Mouse (Mus musculus) NIH3T3 (cell line): ENCODE results near the gene Adgrg7.

Experiments used
- DNase-seq: peaks from one replicate; pipeline ENCODE4 v3.0.0-alpha.2; 2012; ENCODE audit warnings: low read depth

Gene Adgrg7

DNA sequence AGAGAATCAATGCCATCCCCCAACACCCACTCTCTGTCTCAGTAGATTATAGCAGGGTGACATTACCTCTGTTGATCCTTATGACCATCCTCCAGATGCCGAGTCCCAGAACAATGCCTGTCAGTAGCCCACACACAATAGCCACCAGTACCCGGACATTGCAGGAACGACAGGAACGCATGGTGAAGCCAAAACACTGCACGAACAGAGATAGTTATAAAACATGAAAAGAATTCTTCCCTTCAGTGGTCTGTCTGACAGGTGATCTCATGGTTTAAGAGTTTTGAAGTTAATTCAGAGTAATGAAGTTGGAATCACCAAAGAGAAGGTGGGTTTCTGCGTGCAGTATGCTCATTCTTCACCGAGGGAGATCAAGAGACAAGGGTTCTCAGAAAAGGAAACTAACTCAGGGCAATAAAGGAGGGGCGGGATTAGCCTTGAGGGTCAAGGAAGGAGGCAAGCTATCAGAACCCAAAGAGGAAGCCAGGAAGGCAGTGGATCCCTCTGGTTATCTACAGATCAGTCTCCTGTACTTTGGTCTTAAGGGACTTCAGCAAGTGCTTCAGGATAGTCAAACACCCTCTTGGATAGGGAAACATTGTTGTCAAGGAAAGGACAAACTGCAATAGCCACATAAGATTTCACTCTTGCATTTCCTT, at the start of gene Adgrg7:
TSS of gene Adgrg7 (minus strand) at position 375 of the 659 bp plus-strand sequence.
- no peak for DNase-seq

DNA sequence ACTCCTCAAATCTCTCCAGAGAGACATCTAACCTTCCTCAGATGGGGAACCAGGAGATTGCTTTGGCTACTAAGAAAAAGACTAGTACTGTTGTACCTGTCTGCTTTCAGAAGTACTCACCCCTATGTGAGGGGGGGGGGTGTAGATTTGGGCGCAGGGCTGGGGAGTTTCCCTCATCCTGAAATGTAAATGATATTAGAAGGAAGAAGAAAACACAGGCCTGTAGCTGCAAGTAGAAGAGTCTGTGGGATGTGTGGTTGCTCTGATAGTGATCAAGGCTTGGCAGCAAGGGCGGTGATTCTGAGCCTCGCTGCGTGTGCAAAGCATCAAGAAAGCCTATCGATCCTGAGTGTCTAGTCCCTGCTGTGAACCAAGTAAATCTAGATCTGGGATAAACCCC, 47.3 kb upstream of the Adgrg7 start:
- DNase-seq = no peak

DNA sequence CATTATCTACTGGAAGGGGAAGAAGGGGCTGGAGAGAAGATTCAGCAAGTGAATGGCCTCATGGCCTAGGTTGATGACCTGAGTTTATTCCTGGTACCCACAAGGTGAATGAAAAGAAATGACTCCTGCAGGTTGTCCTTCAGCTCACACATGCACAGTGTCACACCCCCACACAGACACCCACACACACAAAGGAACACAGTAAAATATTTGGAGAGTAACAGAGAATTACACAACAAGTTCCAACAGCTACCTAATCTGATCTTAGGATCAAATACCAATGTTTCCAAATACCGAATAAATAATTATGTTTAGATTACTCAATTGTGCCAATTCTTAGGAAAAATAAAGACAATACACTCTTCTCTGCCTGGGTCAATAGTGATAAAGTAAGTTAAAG, 37.7 kb upstream of the Adgrg7 start:
- no peak for DNase-seq

DNA sequence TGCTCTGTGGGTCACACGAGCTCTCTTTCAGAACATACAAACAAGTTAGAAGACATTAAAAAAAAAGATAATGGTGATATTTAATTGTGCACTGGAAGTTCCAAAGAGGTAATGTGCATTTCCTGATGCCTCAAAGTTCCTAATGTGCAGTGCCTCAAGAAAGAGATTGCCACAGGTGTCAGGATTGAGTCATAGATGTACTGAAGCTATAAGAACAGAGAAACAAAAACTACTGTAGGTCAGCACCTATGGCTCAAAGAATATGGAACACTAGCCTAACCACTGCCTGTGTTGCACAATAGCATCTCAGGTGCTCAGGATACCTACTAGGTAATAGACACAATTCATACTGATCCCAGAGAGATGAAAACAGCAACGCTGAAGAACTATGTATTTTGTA, 36.3 kb upstream of the Adgrg7 start:
- DNase-seq = no peak

DNA sequence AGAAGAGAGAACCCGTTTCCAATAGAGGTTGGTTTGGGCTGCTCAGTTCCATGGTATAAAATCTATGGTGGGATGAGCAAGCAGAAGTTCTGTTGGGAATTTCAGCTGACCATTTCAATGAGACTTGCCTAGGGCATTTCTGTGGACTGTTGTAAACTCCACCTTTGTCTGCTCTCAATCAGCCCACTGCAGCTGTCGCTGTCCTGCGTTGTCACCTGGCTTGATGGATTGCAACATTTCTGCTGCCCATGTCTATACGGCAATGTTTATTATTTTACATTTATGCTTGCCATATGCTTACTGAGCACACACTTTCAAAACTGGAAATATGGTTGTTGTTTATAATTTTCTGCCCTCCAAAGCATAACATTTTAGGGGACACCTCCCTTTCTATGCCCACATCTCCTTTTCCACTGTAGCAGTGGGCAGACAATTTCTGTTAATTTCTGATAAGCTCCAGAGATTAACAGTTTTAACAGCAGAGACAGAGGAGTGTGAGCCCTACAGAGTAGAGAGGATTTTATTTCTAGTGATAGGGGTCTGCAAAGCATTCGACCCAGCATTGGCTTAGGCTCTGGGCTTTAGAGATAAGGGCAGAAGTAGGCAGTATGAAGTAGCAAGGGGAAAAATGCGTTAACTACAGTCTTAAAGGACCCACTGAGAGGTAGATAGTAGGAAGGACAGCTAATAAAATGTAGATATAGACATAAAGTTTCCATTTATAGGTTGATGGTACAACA, 5.9 kb upstream of the Adgrg7 start:
- no peak for DNase-seq

DNA sequence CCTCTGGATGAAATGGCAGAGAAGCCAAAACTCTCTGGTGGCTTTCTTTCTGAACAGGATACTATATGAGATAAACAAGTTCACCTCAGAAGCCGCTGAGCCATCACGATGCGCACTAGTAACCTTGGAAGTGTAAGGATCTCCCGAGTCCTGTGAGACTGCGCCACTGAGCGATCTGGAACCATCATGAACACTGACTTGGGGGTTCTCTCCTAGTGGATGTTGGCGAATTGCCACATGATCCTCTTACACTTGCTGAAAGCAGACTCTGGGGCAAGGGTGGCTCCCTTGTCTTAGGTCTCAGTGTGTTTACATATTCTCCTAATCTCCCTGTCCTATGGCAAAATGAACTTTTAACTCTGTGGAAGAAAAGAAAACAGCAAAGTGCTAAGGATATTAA, 5.3 kb upstream of the Adgrg7 start:
- DNase-seq = no peak

DNA sequence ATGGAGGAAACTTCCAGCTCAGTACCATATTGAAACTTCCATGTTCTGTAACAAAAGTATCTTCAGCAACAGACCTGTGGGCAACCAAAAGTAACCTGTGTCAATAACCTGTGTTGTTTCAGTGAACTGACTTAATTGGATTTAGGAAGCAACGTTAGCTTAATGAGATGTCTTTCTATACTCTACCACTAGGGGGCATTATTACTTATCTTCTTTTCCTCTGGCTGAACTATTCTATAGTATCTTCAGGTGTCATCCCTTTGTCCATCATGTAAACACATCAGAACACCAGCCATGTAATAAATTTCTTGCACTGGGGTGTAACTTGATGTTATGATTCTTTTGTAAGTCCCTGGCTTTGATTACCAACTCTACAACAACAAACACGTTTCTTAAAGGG, 4.8 kb upstream of the Adgrg7 start:
- peak; percentile 55 for DNase-seq

DNA sequence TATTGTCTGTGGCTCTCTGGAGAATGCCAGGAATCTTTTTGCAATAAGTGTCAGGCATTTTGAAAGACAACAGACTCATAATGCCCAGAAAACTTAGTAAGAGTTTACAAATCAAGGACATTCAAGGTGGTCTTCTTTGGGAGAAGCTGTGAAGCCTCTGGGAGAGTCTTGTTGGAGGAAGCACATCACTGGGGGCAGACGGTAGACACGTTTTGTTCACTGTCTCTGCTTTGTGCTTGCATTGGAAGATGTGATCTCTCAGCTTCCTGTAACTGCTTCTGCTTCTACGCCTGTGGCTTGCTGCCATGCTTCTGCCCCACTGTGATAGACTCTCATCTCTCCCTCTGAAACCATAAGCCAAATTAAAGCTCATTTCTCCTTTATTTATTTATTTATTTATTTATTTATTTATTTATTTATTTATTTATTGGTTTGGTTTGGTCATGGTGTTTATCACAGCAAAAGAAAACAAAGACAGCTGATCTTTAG, 3.9 kb upstream of the Adgrg7 start:
- DNase-seq = no peak

DNA sequence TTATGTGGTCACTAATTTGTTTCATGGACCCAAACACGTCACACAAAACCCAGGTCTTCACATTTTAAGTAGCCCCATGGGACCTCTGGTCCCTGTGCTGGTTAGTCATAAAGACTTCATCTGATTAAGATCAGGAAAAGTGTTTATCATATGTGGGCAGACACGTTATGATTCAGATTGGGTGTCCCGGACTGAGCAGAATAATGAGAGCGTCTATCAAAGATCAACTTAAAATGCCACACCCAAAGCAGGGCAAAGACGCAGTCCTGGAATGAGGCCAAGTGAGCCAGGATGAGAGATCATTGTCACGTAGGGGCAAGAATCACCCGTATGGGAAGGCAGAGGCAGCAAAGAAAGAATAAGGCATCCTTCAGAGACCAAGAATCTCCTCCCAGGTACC, 3.2 kb upstream of the Adgrg7 start:
- DNase-seq = no peak

DNA sequence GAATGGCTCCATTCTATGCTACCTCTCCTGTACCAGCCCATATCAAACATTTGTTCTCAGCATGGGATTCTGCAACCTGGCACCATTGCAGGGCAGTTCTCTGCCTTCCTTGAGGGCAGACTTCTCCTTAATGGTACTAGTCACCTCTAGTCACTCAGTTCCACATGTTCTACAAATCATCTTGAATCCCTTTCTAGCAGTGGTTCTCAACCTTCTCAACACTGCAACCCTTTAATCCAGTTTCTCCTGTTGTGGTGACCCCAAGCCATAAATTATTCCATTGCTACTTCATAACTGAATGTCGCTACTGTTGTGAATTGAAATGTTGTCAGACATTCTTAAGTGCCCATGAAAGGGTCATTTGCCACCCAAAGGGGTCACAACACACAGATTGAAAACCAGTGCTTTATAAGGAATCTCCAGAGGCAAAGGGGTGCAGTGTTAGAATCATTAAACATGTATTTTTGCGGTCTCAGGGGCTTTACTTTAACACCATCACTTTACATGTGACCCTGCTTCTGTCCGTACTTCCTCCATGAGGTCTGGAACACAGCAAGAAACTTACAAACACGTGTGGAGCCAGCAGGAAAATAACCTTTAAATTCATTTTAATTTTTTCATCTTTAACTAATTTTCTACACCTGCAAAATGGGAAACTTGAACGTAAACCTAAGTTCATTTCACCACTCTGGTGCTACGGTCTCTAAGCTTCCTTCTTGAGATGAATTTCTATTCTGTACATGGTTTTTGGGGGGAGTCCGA, 1.1 kb downstream of the Adgrg7 start:
- DNase-seq = no peak

DNA sequence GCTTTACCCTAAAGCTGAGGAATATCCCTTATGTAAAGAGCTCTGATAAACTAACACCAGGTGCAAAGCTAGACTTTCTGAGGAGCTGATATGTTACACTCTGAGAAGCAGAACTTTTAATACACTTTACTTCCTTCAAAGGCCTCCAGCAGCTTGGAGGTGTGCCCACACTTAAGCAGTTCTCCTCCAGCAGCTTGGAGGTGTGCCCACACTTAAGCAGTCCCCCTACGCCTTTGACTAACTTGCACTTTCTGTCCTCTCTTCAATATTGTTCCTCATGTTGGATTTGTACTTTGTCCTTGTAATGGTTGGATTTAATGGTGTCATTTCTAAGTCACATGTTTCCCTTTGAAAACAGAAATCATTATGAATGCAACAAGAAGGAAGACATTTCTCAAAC, 1.9 kb downstream of the Adgrg7 start:
- peak; percentile 26 for DNase-seq

DNA sequence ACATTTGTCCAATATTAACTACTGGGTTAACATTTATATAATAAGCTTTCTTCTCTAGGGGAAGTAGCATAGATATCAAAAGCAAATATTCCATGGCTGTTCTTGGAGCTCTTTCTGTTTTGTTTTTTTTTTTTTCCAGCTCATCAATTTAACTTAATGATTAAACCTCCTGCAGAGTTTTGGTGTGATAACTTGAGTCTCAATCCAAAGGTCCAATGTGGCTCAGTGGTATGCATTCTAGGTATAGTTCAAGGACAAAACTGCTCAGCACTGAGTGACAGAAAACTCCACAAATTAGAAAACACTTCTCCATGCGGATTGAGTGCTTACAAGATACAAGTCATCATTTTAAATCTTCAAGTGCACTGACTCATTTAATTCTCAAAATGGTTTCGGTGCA, 9.7 kb downstream of the Adgrg7 start:
- DNase-seq = no peak

DNA sequence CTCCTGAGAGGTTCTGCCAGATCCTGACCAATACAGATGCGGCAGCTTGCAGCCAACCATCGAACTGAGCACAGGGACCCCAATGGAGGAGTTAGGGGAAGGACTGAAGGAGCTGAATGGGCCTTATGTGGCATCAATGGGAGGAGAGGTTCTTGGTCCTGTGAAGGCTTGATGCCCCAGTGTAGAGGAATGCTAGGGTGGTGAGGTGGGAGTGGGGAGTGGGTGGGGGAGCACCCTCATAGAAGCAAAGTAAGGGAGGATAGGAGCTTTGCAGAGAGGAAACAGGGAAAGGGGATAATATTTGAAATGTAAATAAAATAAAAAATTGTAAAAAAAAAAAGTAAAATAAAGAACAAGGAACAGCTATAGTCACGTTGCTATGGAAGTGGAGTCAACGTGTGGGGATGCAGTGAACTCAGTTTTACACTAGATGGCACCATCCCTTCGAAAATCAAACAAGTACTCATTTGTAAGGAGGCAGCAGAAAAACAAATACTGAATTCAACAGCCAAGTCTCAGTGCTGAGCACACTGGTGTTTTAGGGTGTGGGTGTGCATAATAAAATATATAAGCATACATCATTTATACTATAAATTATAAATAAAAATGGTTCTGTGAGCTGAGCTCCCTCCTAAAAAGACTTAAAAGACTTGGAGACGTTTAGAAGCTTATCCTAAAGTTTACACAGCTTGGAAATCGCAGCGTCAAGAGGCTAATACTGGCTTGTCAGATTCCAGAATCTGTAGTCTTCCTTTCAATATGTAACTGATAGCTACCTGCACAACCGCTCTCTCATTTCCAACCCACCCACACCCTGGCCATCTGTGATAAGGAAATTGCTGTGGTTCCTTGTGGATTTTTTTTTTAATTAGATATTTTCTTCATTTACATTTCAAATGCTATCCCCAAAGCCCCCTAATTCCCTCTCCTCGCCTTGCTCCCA, 24.2 kb downstream of the Adgrg7 start:
- DNase-seq = peak; percentile 79

DNA sequence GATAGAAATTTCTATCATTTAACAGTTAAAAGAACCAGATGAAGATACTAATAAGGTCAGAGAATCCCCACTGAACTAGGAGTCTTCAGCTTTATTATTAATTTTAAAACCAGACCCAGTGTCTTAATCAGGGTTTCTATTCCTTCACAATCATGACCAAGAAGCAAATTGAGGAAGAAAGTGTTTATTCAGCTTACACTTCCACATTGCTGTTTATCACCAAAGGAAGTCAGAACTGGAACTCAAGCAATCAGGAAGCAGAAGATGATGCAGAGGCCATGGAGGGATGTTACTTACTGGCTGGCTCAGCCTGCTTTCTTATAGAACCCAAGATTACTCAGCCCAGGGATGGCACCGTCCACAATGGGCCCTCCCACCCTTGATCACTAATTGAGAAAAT, 66.6 kb downstream of the Adgrg7 start:
- DNase-seq = no peak

DNA sequence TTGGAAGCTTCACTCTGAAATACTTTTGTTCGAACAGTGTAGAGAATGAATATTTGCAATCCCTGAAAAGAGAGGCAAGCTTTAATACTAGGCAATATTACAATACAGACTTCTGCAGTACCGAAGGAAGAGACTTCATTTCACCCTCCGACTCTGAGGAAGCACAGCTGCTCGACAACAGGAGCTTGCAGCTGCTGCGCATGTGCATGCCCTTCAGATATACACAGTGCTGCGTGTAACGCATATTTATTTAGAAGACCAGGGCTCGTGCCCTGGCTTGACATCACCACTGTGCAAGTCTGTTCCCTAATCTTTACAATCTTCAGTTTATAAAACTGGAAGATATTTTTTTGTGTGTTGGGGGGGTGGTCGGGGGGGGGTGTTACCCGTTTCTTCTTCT, 70.7 kb downstream of the Adgrg7 start:
- DNase-seq = no peak

DNA sequence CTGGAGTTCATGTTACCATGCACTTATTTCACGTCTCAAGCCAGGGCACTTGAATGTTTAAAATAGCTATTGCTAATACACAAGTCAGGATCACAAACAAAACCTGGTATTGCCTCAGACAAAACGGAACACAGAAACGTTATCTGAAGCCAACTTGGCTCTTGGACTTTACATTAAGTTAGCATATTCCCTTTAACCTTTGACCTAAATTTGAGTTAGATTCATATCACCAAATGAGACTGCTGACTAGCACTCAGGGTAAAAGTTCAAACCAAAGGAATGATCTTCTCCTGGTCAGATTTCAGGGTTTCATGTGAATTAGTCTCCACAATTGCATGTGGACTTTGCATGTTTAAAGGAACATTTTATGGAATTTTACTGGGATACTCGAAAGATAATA, 73.3 kb downstream of the Adgrg7 start:
- peak; percentile 35 for DNase-seq

DNA sequence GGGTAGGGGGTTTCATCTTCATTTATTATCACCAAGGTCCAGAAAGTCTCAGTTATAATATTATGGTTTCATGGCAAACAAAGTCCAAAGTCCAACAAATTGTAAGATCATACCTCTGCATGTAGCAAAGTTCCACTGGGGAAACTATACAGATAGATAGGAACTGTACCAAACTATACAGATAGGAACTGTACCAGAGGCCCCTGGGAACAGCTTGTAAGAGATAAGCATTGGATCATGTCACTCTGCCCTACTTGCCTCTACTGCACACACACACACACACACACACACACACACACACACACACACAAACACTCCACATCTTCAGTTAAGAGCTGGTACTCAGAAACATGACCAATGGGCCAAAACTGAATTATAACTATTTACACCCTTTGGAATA, 76.6 kb downstream of the Adgrg7 start:
- no peak for DNase-seq

DNA sequence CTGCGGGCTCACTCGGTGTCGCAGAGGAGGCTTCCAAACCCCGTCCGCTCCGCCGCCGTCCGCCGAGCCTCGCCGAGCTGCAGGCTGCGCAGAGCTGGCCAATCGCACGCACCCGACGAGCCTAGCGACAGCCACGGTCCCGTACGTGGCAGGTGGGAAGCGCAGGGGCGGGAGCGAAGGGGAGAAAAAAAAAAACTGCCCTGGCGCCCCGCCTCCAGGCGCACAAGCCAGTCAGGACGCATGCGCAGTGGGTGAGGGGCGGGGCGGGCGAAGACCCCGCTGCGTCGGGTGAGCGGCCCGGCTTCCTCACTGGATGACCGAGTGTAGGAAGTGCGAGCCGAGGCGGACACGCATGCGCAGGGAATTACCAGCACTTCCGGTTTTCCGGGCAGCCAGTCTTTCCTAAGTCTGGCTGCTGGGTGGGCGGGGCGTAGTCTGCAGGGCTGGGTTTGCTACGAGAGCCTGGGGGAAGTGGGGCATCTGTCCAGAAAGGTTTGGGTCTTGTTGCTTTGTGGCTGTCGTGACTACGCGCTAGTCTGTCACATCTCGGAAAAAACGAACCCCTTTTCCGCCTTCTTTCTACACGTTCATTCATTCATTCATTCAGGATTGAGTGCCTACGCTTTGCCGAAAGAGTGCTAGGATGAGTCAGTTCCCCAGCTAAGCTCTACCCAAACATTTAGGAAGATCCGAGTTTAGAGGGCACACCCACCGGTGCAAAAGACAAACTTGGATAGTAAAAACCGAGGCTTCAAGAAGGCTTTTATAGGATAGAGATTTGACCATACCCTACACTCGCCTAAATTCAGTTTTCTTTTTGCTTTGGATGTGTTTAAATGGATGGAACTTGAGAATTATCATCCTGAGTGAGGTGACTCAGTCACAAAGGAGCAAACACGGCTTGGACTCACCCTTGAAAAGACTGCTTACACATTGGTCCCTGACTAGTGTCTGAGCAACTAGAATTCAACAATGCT, 78.1 kb downstream of the Adgrg7 start, which contains the start of gene Tfg:
TSS of gene Tfg (minus strand) at position 227 of the 977 bp plus-strand sequence.
- DNase-seq = peak; percentile 99

DNA sequence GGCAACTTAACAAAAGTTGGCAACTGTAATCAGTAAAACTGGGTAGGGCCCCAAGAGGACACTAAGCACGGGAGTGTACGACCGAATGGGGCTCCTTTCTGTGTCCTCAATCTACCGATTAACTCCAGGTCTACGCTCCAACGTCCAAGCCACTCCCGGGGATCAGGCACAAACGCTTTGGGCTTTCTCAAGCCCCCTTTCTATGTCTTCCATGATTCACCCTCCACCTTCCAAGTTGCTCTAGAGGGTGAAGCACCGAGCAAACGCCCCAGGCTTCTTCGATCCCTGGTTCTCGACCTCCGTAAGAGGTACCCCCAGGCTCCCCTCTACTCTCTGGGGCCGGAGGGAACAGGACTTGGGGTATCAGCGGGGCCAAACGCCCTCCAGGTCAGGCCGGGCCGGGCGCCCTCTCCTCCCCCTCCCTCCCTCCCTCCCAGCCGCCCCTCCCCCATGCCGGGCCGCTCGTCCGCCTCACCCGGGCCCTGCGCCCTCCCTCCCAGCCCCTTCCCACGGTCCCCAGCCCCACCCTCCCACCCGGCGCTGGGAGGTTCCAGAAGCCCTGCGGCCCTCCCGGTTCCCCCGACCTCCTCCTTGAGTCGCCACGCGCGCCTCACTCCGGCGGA, 79.0 kb downstream of the Adgrg7 start:
- DNase-seq = peak; percentile 29

DNA sequence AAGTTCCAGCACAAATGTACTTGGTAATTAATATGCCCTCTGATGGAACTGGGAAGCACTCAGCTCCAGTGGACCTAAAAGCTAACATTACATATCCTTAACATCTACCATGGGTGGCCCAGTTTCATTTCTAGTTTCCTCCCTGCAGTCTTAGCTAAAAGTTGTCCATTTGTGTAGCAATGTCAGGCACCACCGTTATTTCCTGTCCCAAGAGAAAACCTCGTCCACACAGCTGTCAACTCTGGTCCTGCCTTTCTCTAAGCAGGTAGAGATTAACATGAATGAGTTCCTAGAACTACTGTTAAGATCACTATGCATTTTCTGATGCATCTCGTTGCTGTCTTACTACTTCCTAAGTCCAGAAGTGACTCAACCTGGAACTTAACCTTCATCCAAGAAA, 80.0 kb downstream of the Adgrg7 start:
- no peak for DNase-seq
